ENCODE assay signal across 11 mouse cellular contexts in genomic region chr7:112604209-112604608, GRCm38 (mm10).
DNase-seq lines count a peak whose midpoint lies in the region; ATAC-seq and TF ChIP-seq lines count a peak whose summit lies in the region.
"Had no signal": no experiment of that assay in that cellular context is flagged by ENCODE, and none has a peak within 500 bp of the region (broad histone marks: within the 10 kb centered on the region; RNA-seq: fewer than 3 reads in every experiment).

No protein-coding gene starts in this region.

- no peaks in the 10 kb centered on the region for H3K27me3 ChIP-seq in heart, embryonic 15.5 days
- no peaks in the 10 kb centered on the region for H3K27me3 ChIP-seq in heart, embryonic 12.5 days (replicated peaks)
- H3K27me3 ChIP-seq in limb, embryonic 14.5 days (ENCODE audit: control insufficient read depth, insufficient read depth, low read length) = no peaks in the 10 kb centered on the region
- H3K27me3 ChIP-seq in limb, embryonic 10.5 days (ENCODE audit: low read depth, poor library complexity, severe bottlenecking) = no peaks in the 10 kb centered on the region
- no peaks in the 10 kb centered on the region for H3K27me3 ChIP-seq in embryonic facial prominence, embryonic 15.5 days
- H3K27me3 ChIP-seq in limb, embryonic 15.5 days = no peaks in the 10 kb centered on the region
- H3K27me3 ChIP-seq: CH12.LX; limb, embryonic 13.5 days had no signal

- H3K9ac ChIP-seq in heart, embryonic 15.5 days = no peak overlapping the region
- H3K9ac ChIP-seq in heart, embryonic 12.5 days = no peak overlapping the region
- no peak overlapping the region for H3K9ac ChIP-seq in limb, embryonic 14.5 days (ENCODE audit: low read depth, low read length, severe bottlenecking)
- no peak overlapping the region for H3K9ac ChIP-seq in embryonic facial prominence, embryonic 15.5 days
- H3K9ac ChIP-seq in limb, embryonic 15.5 days = no peak overlapping the region
- H3K9ac ChIP-seq: limb, embryonic 13.5 days had no signal

- DNase-seq in limb, embryonic 14.5 days (ENCODE audit: low spot score) = peak; percentile 22
- DNase-seq in limb, embryonic 10.5 days (ENCODE audit: low spot score) = no peak
- no peak for DNase-seq in thymus, postnatal 0 days (ENCODE audit: low spot score)
- DNase-seq: cerebellum, adult 18-20 months had no signal

- WGBS in heart, embryonic 15.5 days = 65% methylated on average over 8 of the region's 8 CpGs
- 81% methylated on average over 8 of the region's 8 CpGs for WGBS in heart, embryonic 12.5 days
- WGBS in limb, embryonic 14.5 days = 59% methylated on average over 8 of the region's 8 CpGs
- WGBS in limb, embryonic 10.5 days = 83% methylated on average over 8 of the region's 8 CpGs
- 38% methylated on average over 8 of the region's 8 CpGs for WGBS in embryonic facial prominence, embryonic 15.5 days
- WGBS in limb, embryonic 15.5 days = 50% methylated on average over 8 of the region's 8 CpGs

- no peaks in the 10 kb centered on the region for H3K9me3 ChIP-seq in heart, embryonic 15.5 days (replicated peaks)
- H3K9me3 ChIP-seq in heart, embryonic 12.5 days (replicated peaks) = no peaks in the 10 kb centered on the region
- H3K9me3 ChIP-seq in limb, embryonic 14.5 days (ENCODE audit: control insufficient read depth, low read length) = no peaks in the 10 kb centered on the region
- H3K9me3 ChIP-seq in limb, embryonic 10.5 days (replicated peaks) = no peaks in the 10 kb centered on the region
- no peaks in the 10 kb centered on the region for H3K9me3 ChIP-seq in embryonic facial prominence, embryonic 15.5 days (replicated peaks)
- no peaks in the 10 kb centered on the region for H3K9me3 ChIP-seq in limb, embryonic 15.5 days
- H3K9me3 ChIP-seq: limb, embryonic 13.5 days had no signal

- H3K4me3 ChIP-seq in heart, embryonic 15.5 days = no peak overlapping the region
- no peak overlapping the region for H3K4me3 ChIP-seq in heart, embryonic 12.5 days
- H3K4me3 ChIP-seq in limb, embryonic 14.5 days (replicated peaks; ENCODE audit: low read length) = no peak overlapping the region
- no peak overlapping the region for H3K4me3 ChIP-seq in limb, embryonic 10.5 days
- no peak overlapping the region for H3K4me3 ChIP-seq in embryonic facial prominence, embryonic 15.5 days (replicated peaks)
- no peak overlapping the region for H3K4me3 ChIP-seq in limb, embryonic 15.5 days
- H3K4me3 ChIP-seq: limb, embryonic 13.5 days had no signal

- H3K4me1 ChIP-seq in heart, embryonic 15.5 days (replicated peaks) = peaks cover 19% of the 10 kb centered on the region
- peaks cover 16% of the 10 kb centered on the region for H3K4me1 ChIP-seq in heart, embryonic 12.5 days (replicated peaks)
- H3K4me1 ChIP-seq in limb, embryonic 14.5 days (ENCODE audit: control insufficient read depth, insufficient read depth, low read length) = peaks cover 14% of the 10 kb centered on the region
- H3K4me1 ChIP-seq in limb, embryonic 10.5 days = peaks cover 14% of the 10 kb centered on the region
- peaks cover 24% of the 10 kb centered on the region for H3K4me1 ChIP-seq in embryonic facial prominence, embryonic 15.5 days
- H3K4me1 ChIP-seq in limb, embryonic 15.5 days = peaks cover 19% of the 10 kb centered on the region

- no peak for ATAC-seq in heart, embryonic 15.5 days (replicated peaks; ENCODE audit: insufficient number of reproducible peaks, insufficient read depth, low FRiP score, low read depth)
- ATAC-seq in heart, embryonic 12.5 days (ENCODE audit: insufficient number of reproducible peaks, low FRiP score) = no peak
- ATAC-seq in limb, embryonic 14.5 days (ENCODE audit: low FRiP score, low read depth) = no peak
- ATAC-seq in embryonic facial prominence, embryonic 15.5 days (ENCODE audit: insufficient number of reproducible peaks, low FRiP score, low TSS enrichment, low read depth) = 0 out of 2 replicates have a peak, but pooled peaks have one; percentile 39
- ATAC-seq in limb, embryonic 15.5 days (ENCODE audit: insufficient number of reproducible peaks, low FRiP score, low TSS enrichment, low read depth) = no peak
- ATAC-seq: inflammation-experienced regulatory T-cells, adult 6 months had no signal

- no peaks in the 10 kb centered on the region for H3K36me3 ChIP-seq in heart, embryonic 15.5 days
- no peaks in the 10 kb centered on the region for H3K36me3 ChIP-seq in heart, embryonic 12.5 days
- no peaks in the 10 kb centered on the region for H3K36me3 ChIP-seq in limb, embryonic 14.5 days (ENCODE audit: control insufficient read depth, insufficient read depth, low read length)
- no peaks in the 10 kb centered on the region for H3K36me3 ChIP-seq in limb, embryonic 10.5 days
- no peaks in the 10 kb centered on the region for H3K36me3 ChIP-seq in embryonic facial prominence, embryonic 15.5 days
- H3K36me3 ChIP-seq in limb, embryonic 15.5 days = no peaks in the 10 kb centered on the region
- H3K36me3 ChIP-seq: limb, embryonic 13.5 days had no signal

- H3K4me2 ChIP-seq in heart, embryonic 15.5 days = no peak overlapping the region
- H3K4me2 ChIP-seq in heart, embryonic 12.5 days = no peak overlapping the region
- H3K4me2 ChIP-seq in limb, embryonic 14.5 days (replicated peaks; ENCODE audit: low read depth, low read length, severe bottlenecking) = no peak overlapping the region
- no peak overlapping the region for H3K4me2 ChIP-seq in embryonic facial prominence, embryonic 15.5 days (replicated peaks)
- no peak overlapping the region for H3K4me2 ChIP-seq in limb, embryonic 15.5 days
- H3K4me2 ChIP-seq: limb, embryonic 13.5 days had no signal

- peak overlapping the region; percentile 49 for H3K27ac ChIP-seq in heart, embryonic 15.5 days
- no peak overlapping the region for H3K27ac ChIP-seq in heart, embryonic 12.5 days (ENCODE audit: poor library complexity, severe bottlenecking)
- no peak overlapping the region for H3K27ac ChIP-seq in limb, embryonic 14.5 days (replicated peaks; ENCODE audit: low read depth, low read length)
- no peak overlapping the region for H3K27ac ChIP-seq in limb, embryonic 10.5 days
- peak overlapping the region; percentile 72 for H3K27ac ChIP-seq in embryonic facial prominence, embryonic 15.5 days (replicated peaks)
- peak overlapping the region; percentile 52; the same call in 1 of the 2 replicates for H3K27ac ChIP-seq in limb, embryonic 15.5 days
- H3K27ac ChIP-seq: limb, embryonic 13.5 days had no signal

- TF ChIP-seq POLR2A in limb, embryonic 14.5 days (IDR thresholded peaks at IDR 0.05; ENCODE audit: borderline replicate concordance, extremely low read depth, insufficient read depth, insufficient read length) = no peak

Comparison
In these comparisons a context has a peak if more than half of its experiments do, and no peak if none do; other contexts are left out.
1. H3K27ac ChIP-seq: peak in heart, embryonic 15.5 days (single experiment), embryonic facial prominence, embryonic 15.5 days (single experiment) and limb, embryonic 15.5 days (single experiment); none in heart, embryonic 12.5 days (single experiment), limb, embryonic 14.5 days (single experiment) and limb, embryonic 10.5 days (single experiment).